Comparison of ENCODE assay signal across 8 mouse cellular contexts in genomic region chr7:118976414-118977166, GRCm38 (mm10). TPM values are rescaled to one million over a fixed set of nuclear protein-coding genes. Genes with fewer than 3 reads are reported as not detected.
DNase-seq lines count a peak whose midpoint lies in the region; ATAC-seq and TF ChIP-seq lines count a peak whose summit lies in the region.

No protein-coding gene starts in this region.

- peak; percentile 39; the same call in 1 of the 2 replicates for ATAC-seq in stomach, embryonic 14.5 days (ENCODE audit: insufficient number of reproducible peaks, insufficient read depth, low FRiP score, low read depth)
- ATAC-seq in kidney, embryonic 14.5 days (ENCODE audit: low FRiP score, low TSS enrichment): no peak

- peak overlapping the region; percentile 41; the same call in 1 of the 2 replicates for H3K27ac ChIP-seq in thymus, adult 2 months (ENCODE audit: control insufficient read depth, insufficient read depth, low read length)
- no peak overlapping the region for H3K27ac ChIP-seq in stomach, embryonic 14.5 days (ENCODE audit: low read length)
- H3K27ac ChIP-seq in kidney, embryonic 14.5 days (ENCODE audit: low read depth, low read length): no peak overlapping the region

- no peak overlapping the region for H3K4me2 ChIP-seq in stomach, embryonic 14.5 days (replicated peaks; ENCODE audit: low read depth, low read length)
- no peak overlapping the region for H3K4me2 ChIP-seq in kidney, embryonic 14.5 days (replicated peaks; ENCODE audit: low read depth, low read length)

- no peaks in the 10 kb centered on the region for H3K27me3 ChIP-seq in thymus, adult 2 months (ENCODE audit: control insufficient read depth, insufficient read depth, low read length)
- no peaks in the 10 kb centered on the region for H3K27me3 ChIP-seq in stomach, embryonic 14.5 days (ENCODE audit: control insufficient read depth, insufficient read depth, low read length)
- H3K27me3 ChIP-seq in kidney, embryonic 14.5 days (ENCODE audit: control insufficient read depth, insufficient read depth, low read length): no peaks in the 10 kb centered on the region

- peak; percentile 38 for DNase-seq in thymus, adult 2 months
- no peak for DNase-seq in thymus, postnatal 4 days
- DNase-seq in embryo, embryonic 9.5 days (ENCODE audit: extremely low spot score): peak; percentile 49
- peak; percentile 80 to 83 for DNase-seq in heart, adult 18-20 months
- peak; percentile 76 for DNase-seq in layer of hippocampus, adult 11-12 months (ENCODE audit: low spot score)
- peak; percentile 35 to 64 for DNase-seq in lung, postnatal 4 days

- peaks cover 13% of the 10 kb centered on the region for H3K4me1 ChIP-seq in thymus, adult 2 months (replicated peaks; ENCODE audit: control insufficient read depth, insufficient read depth, low read length)
- no peaks in the 10 kb centered on the region for H3K4me1 ChIP-seq in stomach, embryonic 14.5 days (ENCODE audit: control insufficient read depth, insufficient read depth, low read length)
- H3K4me1 ChIP-seq in kidney, embryonic 14.5 days (ENCODE audit: control insufficient read depth, insufficient read depth, low read length): 0 out of 2 replicates have a peak, but pooled peaks cover 5% of the 10 kb centered on the region

- H3K4me3 ChIP-seq in thymus, adult 2 months (ENCODE audit: control insufficient read depth, insufficient read depth, low read length): peak overlapping the region; percentile 68
- H3K4me3 ChIP-seq in stomach, embryonic 14.5 days (ENCODE audit: low read depth, low read length): no peak overlapping the region
- no peak overlapping the region for H3K4me3 ChIP-seq in kidney, embryonic 14.5 days (ENCODE audit: low read length)

- H3K9ac ChIP-seq in stomach, embryonic 14.5 days (replicated peaks; ENCODE audit: low read depth, low read length): no peak overlapping the region
- H3K9ac ChIP-seq in kidney, embryonic 14.5 days (ENCODE audit: low read depth, low read length): no peak overlapping the region

- TF ChIP-seq CTCF in thymus, adult 2 months (IDR thresholded peaks at IDR 0.05; ENCODE audit: borderline replicate concordance, control insufficient read depth, extremely low read depth, insufficient read depth, low read length, poor library complexity): no peak

- H3K36me3 ChIP-seq in thymus, adult 2 months (ENCODE audit: control insufficient read depth, insufficient read depth, low read length): no peaks in the 10 kb centered on the region
- peaks cover 3% of the 10 kb centered on the region; the same call in 1 of the 2 replicates for H3K36me3 ChIP-seq in stomach, embryonic 14.5 days (ENCODE audit: control insufficient read depth, insufficient read depth, low read length)
- H3K36me3 ChIP-seq in kidney, embryonic 14.5 days (ENCODE audit: control insufficient read depth, insufficient read depth, low read length): peaks cover 7% of the 10 kb centered on the region

- no peaks in the 10 kb centered on the region for H3K9me3 ChIP-seq in stomach, embryonic 14.5 days (ENCODE audit: control insufficient read depth, low read depth, low read length)
- H3K9me3 ChIP-seq in kidney, embryonic 14.5 days (ENCODE audit: control insufficient read depth, low read length): no peaks in the 10 kb centered on the region

- WGBS in thymus, adult 2 months: 14% methylated on average over 14 of the region's 14 CpGs
- 47% methylated on average over 14 of the region's 14 CpGs for WGBS in stomach, embryonic 14.5 days
- WGBS in kidney, embryonic 14.5 days: 44% methylated on average over 14 of the region's 14 CpGs

- TF ChIP-seq POLR2A in thymus, adult 2 months (IDR thresholded peaks at IDR 0.05; ENCODE audit: control insufficient read depth, extremely low read depth, insufficient read depth, low read length, poor library complexity): no peak

RNA-seq across cellular contexts. Expression of gene Gprc5b, which starts 18.4 kb away (rescaled TPM):
- 15.2 and 20.0 TPM in 2 replicates for polyA plus RNA-seq in thymus, adult 2 months (2012; rRNA removed)
- 10 to 100 TPM; 10.5 to 13.7 TPM for total RNA-seq in heart, adult 18-20 months (2021)
- 7.0 TPM in 2 replicates for polyA plus RNA-seq in stomach, embryonic 14.5 days (2014; fragmentation: Nextera tagmentation; extraction: Ambion mirVana)
- polyA plus RNA-seq in kidney, embryonic 14.5 days (2014; fragmentation: Nextera tagmentation; extraction: Ambion mirVana): 6.4 and 8.0 TPM in 2 replicates
